Mouse (Mus musculus) ovary, adult 18-20 months (tissue): Measurements from ENCODE around the gene Olfr452.

Experiments used
- DNase-seq: peaks from one replicate; pipeline ENCODE4 v3.0.0; 2022; ENCODE audit warnings: low spot score, mixed read lengths

Olfr452 gene

DNA sequence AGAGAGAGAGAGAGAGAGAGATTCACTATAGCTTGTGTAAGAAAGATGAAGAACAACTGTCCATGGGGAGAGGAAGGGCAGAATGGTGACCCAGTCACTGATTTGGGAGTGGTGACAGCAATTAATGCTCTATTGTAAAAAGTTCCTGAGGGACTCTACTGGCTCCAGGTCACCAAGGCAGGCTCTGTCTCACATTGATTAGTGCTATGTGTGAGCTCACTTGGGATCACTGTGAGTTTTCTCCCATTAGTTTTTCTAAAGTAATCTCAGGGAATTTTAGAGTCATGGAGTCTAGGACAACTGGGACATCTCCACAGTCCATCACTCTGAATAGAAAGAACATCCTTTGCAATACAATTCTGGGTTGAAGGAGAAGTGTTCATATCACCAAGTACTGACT lies at the start of gene Olfr452:
Gene Olfr452 (plus strand): TSS at position 301 of the 400 bp plus-strand sequence.
- no peak for DNase-seq

DNA sequence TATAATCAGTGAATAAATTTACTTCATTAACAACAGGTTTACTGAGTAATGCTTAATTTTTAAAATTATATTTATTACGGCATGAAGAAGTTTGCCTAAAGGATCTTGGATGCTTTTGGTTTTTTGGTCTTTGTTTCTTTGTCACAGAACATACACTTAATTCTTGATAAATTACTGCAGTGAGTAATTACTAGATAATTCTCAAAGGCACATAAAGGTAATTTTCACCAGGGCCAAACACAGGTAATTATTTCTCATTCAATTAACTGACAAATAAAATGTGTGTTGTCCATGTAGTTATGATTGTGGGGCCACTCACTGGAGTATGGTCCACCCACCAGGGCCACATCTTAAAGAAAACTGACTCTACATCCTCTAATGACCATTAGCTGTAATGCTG lies 45.8 kb upstream of the Olfr452 start, which contains the start of gene Olfr453:
Gene Olfr453 (plus strand): TSS at position 301 of the 400 bp plus-strand sequence.
- no peak for DNase-seq

DNA sequence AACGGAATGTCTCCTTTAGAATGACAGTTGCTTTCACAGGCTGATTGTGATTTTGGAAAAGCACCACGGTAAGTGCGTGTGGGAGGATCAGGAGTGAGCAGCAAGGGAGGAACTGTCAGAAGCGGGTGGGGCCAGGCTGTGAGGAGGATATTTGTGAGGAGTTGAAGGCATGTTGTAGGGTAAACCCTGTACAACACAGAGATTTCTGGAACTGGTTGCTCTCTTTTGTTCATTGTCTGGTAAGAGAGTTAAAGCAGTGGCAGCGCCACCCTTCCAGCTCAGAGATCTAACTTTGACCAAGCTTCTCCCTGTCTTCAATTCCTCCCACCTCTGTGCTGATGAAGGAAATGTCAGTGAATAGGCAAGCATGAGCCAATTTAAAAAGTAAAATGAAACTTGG lies 42.6 kb upstream of the Olfr452 start:
- no peak for DNase-seq

DNA sequence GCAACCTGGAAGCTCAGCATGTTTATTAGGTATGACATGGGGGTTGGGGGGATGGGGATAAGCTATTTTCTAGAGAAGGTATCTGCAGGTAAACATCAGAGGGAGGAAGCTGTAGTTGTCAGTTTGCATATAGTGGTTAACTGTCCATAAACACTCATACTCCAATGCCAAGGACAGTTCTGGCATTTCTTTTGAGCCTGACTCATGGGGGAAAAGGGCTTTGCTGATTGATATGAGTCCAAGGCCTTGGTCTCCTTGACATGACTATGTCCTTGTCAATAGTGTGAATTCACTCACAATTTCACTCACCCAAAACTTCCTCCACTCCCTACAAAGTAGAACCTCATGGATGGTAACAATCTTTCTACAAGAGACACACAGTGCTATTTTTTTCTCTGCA lies 37.0 kb upstream of the Olfr452 start:
- DNase-seq, result no peak

DNA sequence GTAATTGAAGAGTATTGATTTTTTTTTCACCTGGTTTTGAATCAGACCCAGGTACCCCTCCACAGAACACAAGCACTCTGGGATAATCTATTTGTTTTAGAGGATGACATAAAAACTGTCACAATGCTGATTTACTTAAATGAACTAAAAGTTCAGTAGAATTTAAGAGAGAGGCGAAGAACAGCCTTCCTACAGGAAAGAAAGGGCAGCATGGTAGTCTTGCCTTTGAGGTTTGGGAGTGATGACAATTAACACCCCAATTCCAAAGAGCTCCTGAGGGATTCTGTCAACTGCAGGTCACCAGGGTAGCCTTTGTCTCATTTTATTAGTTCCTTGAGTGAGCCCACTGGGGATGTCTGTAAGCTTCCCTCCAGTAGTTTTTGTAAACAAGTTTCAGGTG lies 28.8 kb upstream of the Olfr452 start, which contains the start of gene Olfr38:
Gene Olfr38 (plus strand): TSS at position 301 of the 400 bp plus-strand sequence.
- DNase-seq, result no peak

DNA sequence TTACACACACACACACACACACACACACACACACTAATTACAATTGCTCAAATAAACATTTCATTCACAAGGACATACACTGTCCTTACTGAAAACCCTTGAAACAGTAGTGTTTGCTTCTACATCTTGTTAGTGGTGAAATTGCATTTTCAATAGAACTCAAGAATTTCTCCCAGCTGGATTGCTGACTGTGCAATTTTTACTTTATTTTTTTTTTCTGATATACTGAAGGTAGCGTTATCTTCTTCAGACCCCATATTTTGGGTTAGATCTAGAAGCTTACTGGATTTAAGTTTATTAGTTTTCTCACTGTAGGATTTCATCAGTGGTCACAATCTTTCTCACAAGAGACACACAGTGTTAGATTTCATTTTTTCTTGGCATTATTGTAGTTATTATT lies 7.8 kb upstream of the Olfr452 start:
- no peak for DNase-seq

DNA sequence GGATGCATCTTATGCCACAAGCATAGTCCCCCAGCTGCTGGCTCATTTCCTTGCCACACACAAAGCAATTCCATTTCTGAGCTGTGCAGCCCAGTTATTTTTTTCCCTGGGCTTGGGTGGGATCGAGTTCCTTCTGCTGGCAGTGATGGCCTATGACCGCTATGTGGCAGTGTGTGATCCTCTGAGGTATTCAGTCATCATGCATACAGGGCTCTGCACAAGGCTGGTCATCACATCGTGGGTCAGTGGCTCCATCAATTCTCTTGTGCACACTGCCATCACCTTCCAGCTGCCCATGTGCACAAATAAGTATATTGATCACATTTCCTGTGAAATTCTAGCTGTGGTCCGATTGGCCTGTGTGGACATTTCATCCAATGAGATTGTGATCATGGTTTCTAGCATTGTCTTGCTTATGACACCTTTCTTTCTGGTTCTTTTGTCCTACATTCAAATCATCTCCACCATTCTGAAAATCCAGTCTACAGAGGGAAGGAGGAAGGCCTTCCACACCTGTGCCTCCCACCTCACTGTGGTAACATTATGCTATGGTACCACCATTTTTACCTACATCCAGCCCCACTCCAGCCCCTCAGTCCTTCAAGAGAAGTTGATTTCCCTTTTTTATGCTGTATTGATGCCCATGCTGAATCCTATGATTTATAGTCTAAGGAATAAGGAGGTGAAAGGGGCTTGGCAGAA lies 5.5 kb downstream of the Olfr452 start:
- DNase-seq, result no peak

DNA sequence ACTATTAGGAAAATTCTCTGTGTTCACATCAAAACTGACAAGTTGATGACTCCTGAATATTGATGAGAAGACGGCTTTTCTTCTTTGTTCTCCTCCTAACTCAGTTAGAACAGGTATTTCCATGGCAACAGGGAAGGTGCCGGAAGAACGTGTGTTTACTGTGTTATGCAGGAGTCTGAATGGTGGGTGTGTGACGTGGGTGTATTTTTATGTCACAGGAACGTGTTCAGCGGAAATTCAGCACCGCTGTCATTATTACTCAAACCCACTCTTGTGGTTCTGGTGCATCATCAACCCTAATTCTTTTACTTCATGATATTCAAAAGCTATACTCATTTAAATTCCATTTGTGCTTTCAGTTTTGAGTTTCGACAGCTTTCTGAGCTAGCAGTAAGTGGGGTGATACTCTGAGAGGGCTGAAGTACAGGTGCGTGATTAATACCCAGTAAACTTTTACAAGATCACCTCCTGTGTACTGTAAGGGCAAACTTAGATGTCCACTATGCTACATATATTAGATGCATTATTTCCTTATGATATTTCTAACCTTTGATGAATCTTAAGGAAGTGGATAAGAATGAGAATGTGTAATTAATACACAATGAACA lies 6.2 kb downstream of the Olfr452 start:
- no peak for DNase-seq

DNA sequence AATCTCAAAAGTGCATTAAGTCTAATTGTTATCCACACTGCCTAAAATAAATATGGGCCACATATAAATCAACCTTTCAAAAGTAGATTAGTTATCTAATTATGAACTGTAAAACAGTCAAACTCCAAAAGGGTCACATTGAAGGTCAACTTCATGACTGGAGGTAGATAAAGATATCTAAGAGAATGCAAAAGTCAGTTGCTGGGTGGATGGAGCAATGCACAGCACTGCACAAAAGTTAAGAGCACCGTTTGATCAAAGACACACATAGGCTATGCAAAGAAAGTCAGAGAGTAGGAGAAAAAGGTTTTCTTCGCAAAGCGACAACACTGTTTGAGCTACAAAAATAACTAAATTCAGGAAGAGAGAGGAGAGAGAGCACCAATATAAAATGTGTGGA lies 10.1 kb downstream of the Olfr452 start:
- DNase-seq, result no peak

DNA sequence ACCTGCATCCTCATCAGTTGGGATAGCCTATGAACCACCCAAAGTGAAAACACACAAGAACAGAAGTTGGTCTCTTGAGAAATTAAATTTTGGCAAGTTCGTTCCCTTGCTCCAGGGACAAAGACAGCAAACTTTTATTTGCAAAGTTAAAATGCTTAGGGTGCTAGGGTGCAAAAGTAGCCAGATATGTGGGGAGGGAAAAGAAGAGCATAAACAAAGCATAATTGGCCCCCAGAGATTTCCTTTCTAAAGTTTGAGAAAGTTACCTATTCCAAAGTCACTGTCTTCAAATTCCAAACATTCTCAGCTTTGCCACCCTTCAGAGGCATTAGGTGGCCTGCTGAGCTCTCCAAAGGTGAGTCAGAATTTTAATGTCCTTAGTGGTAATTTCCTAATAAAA lies 26.7 kb downstream of the Olfr452 start, which contains the start of gene Olfr450:
Gene Olfr450 (plus strand): TSS at position 301 of the 400 bp plus-strand sequence.
- DNase-seq, result no peak

DNA sequence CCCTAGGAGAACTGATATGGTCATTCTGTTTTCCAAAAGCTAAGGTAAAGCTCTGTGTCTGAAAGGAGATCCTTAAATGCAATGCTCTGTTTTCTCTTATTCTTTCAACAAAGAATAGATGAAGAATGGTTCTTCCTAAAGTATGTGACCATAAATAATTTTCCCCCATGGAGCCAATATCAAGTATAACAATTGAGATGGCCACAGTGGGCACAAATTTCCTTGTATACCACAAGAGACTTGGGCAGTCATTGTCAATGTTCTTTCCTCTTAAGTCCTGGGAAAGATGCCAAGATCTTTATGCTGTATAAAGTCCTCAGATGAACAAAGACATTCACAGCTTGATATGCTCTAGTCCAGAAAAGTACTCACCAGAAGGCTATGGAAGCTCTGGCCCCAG lies 49.2 kb downstream of the Olfr452 start, which contains the start of gene Olfr449:
Gene Olfr449 (plus strand): TSS at position 301 of the 400 bp plus-strand sequence.
- no peak for DNase-seq
